Mouse (Mus musculus): ENCODE data around the gene Ugt1a10.

The Ugt1a10 gene

GRCm38 (mm10) chr1:88230981-88231802 is 176.0 kb downstream of the Ugt1a10 start:
- DNase-seq (ENCODE audit: low spot score in 2 of 2) = peak in 1 of 2 experiments; percentile 68

GRCm38 (mm10) chr1:88231803-88232499 is 176.8 kb downstream of the Ugt1a10 start:
- peak in 1 of 2 experiments; percentile 75 for DNase-seq (ENCODE audit: low spot score in 2 of 2)

GRCm38 (mm10) chr1:88232664-88233380 is 177.6 kb downstream of the Ugt1a10 start:
- peak in 1 of 2 experiments; percentile 64 for DNase-seq (ENCODE audit: low spot score in 2 of 2)

GRCm38 (mm10) chr1:88233421-88234247 is 178.4 kb downstream of the Ugt1a10 start:
- no peak for DNase-seq (ENCODE audit: low spot score in 2 of 2)

GRCm38 (mm10) chr1:88234248-88234610 is 179.0 kb downstream of the Ugt1a10 start:
- DNase-seq (ENCODE audit: low spot score in 2 of 2) = no peak

GRCm38 (mm10) chr1:88234646-88235045 is 179.5 kb downstream of the Ugt1a10 start:
- no peak for DNase-seq (ENCODE audit: low spot score in 2 of 2)

- DNase-seq (ENCODE audit: low spot score in 2 of 2) = no peak
These were observed 180.1 kb downstream of the Ugt1a10 start for GRCm38 (mm10) chr1:88235046-88235893.

GRCm38 (mm10) chr1:88235894-88236415 is 180.8 kb downstream of the Ugt1a10 start:
- no peak for DNase-seq (ENCODE audit: low spot score in 2 of 2)

GRCm38 (mm10) chr1:88237311-88237710 is 182.1 kb downstream of the Ugt1a10 start:
- DNase-seq (ENCODE audit: low spot score in 2 of 2) = no peak

GRCm38 (mm10) chr1:88238771-88239170 is 183.6 kb downstream of the Ugt1a10 start:
- no peak for DNase-seq (ENCODE audit: low spot score in 2 of 2)

- no peak for DNase-seq (ENCODE audit: low spot score in 2 of 2)
These were observed 184.9 kb downstream of the Ugt1a10 start for GRCm38 (mm10) chr1:88240072-88240471.

- DNase-seq (ENCODE audit: low spot score in 2 of 2) = no peak
These were observed 185.4 kb downstream of the Ugt1a10 start for GRCm38 (mm10) chr1:88240579-88240978.

- no peak for DNase-seq (ENCODE audit: low spot score in 2 of 2)
These were observed 188.7 kb downstream of the Ugt1a10 start for GRCm38 (mm10) chr1:88243861-88244260.

- DNase-seq (ENCODE audit: low spot score in 2 of 2) = no peak
These were observed 190.7 kb downstream of the Ugt1a10 start for GRCm38 (mm10) chr1:88245881-88246280.

- no peak for DNase-seq (ENCODE audit: low spot score in 2 of 2)
These were observed 191.2 kb downstream of the Ugt1a10 start for GRCm38 (mm10) chr1:88246386-88246785.

GRCm38 (mm10) chr1:88247660-88248059 is 192.5 kb downstream of the Ugt1a10 start:
- no peak for DNase-seq (ENCODE audit: low spot score in 2 of 2)

- DNase-seq (ENCODE audit: low spot score in 2 of 2) = no peak
These were observed 193.5 kb downstream of the Ugt1a10 start for GRCm38 (mm10) chr1:88248658-88249057.

GRCm38 (mm10) chr1:88249596-88249995 is 194.4 kb downstream of the Ugt1a10 start:
- no peak for DNase-seq (ENCODE audit: low spot score in 2 of 2)

- no peak for DNase-seq (ENCODE audit: low spot score in 2 of 2)
These were observed 194.8 kb downstream of the Ugt1a10 start for GRCm38 (mm10) chr1:88250023-88250422.

GRCm38 (mm10) chr1:88253106-88253505 is 197.9 kb downstream of the Ugt1a10 start:
- no peak for DNase-seq (ENCODE audit: low spot score in 2 of 2)
